Mouse (Mus musculus) stomach, embryonic 14.5 days (tissue): Measurements from ENCODE around the gene Atf4. TPM values are rescaled to one million over a fixed set of nuclear protein-coding genes. Genes with fewer than 3 reads are reported as not detected.

Experiments used
- ATAC-seq: fragments of 200-750 bp; cut with Nextera tagmentation; 2 replicates; pipeline ENCODE4 v1.8.0; 2017; ENCODE audit warnings: low read depth, moderate TSS enrichment; ENCODE audit not compliant: insufficient number of reproducible peaks, insufficient read depth, low FRiP score
- H3K27ac ChIP-seq: fragments of 300-500 bp; sonication (generic); 2 replicates; pipeline ENCODE4 v1.5.1; 2014; ENCODE audit warnings: mild to moderate bottlenecking, low read length, moderate library complexity, mixed read lengths
- H3K27me3 ChIP-seq: fragments of 300-500 bp; sonication (generic); 2 replicates; pipeline ENCODE4 v1.6.1; 2014; ENCODE audit warnings: low read length, control low read depth, mixed read lengths; ENCODE audit not compliant: control insufficient read depth, insufficient read depth
- H3K36me3 ChIP-seq: fragments of 300-500 bp; sonication (generic); 2 replicates; pipeline ENCODE4 v1.6.1; 2014; ENCODE audit warnings: mild to moderate bottlenecking, control low read depth, low read length, moderate library complexity, mixed read lengths; ENCODE audit not compliant: control insufficient read depth, insufficient read depth
- H3K4me1 ChIP-seq: fragments of 300-500 bp; sonication (generic); 2 replicates; pipeline ENCODE4 v1.6.1; 2014; ENCODE audit warnings: low read length, control low read depth, mixed read lengths; ENCODE audit not compliant: control insufficient read depth, insufficient read depth
- H3K4me2 ChIP-seq: fragments of 300-500 bp; sonication (generic); replicated peaks from 2 replicates; pipeline ENCODE4 v1.6.1; 2014; ENCODE audit warnings: low read depth, low read length, control low read depth
- H3K4me3 ChIP-seq: fragments of 300-500 bp; sonication (generic); 2 replicates; pipeline ENCODE4 v1.5.1; 2014; ENCODE audit warnings: low read depth, low read length, control low read depth
- H3K9ac ChIP-seq: fragments of 300-500 bp; sonication (generic); replicated peaks from 2 replicates; pipeline ENCODE4 v1.6.1; 2014; ENCODE audit warnings: low read depth, mild to moderate bottlenecking, control low read depth, low read length, moderate library complexity, mixed read lengths
- H3K9me3 ChIP-seq: fragments of 300-500 bp; sonication (generic); 2 replicates; pipeline ENCODE4 v1.6.1; 2016; ENCODE audit warnings: low read depth, low read length, control low read depth; ENCODE audit not compliant: control insufficient read depth
- WGBS: fragments of 180-500 bp; shearing (Covaris S2); extraction: QIAGEN DNeasy Blood & Tissue Kit; methylation state at CpG from one replicate; pipeline ENCODE4 v1.1.7; 2014; 5-methylcytosine and 5-hydroxymethylcytosine counted together
- polyA plus RNA-seq: library from polyadenylated mRNA; unstranded; fragments of >200 nt; fragmentation: Nextera tagmentation; extraction: Ambion mirVana; gene quantifications from 2 replicates; pipeline ENCODE4 v1.2.1, GENCODE M21; 2014

Atf4 gene
- polyA plus RNA-seq, 1 experiment from 2014 or later = 114 TPM

DNA sequence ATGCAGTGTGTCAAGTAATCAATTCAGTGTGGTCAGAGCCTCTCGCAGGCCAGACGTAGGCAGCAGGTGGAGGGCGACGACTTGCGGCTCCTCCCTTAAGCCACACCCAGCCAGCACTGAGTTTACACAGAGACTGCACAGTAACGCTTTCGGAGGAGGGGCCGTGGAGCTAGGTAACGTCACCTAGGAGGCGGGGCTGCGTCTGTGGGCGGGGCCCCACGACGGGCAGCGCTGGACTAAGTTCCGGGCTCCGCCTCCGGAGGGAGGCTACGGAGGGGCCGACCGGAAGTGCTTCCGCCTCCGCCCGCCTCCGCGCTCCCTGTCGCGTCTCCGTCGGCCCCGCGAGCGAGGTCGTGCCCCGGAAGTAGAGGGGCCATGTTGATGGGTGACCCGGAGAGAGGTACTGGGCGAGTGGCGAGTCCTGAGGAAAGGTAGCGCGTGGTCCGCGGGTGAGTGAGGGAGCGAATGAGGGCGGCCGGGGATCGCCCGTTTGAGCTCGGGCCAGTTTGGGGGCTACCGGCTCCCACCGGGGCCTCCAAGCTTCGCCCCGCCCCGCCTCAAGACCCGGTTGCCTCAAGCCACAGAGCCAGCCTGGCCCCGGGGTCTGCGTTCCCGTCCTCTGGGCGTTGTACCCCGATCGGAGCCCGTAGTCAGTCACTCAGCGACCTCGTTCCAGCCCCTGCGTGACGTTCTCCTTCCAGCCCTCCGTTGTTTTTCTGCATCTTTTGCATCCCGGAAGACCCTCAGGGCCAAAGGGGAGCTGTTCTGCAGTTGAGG lies 21.1 kb upstream of the Atf4 start, which contains the start of gene Mief1:
Mief1 (plus strand) TSS at position 286 of the 777 bp plus-strand sequence.
- Histone ChIP-seq H3K4me3 (peak within 1 kb of the TSS; percentile 87), H3K27ac (peak within 1 kb of the TSS; percentile 83)

DNA sequence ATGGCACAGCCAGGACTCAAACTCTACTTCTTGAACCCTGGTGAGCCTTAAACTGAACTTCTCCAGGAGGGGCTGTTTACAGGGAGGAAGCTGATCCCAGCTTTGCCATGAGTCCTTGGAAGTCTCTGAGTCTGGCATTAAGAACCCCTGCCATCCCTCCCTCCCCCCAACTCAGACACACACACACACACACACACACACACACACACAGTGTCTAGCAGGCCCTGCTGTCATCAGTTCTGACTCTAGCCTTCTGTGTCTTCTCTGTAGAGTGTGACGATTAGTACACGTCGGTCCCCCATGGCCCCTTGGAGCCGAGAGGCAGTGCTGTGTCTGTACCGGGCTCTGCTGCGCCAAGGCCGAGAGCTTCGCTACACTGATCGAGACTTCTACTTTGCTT lies 19.4 kb upstream of the Atf4 start, which contains the start of gene AC140267.1:
AC140267.1 (plus strand) TSS at position 301 of the 400 bp plus-strand sequence.
- H3K4me1 ChIP-seq = peaks cover 7% of the 10 kb centered on the region; the same call in 1 of the 2 replicates
- no peak for ATAC-seq
- H3K27ac ChIP-seq = no peak within 1 kb of the TSS
- peak within 1 kb of the TSS; percentile 84; the same call in 1 of the 2 replicates for H3K9ac ChIP-seq
- no peaks in the 10 kb centered on the region for H3K27me3 ChIP-seq
- peaks cover 34% of the 10 kb centered on the region for H3K36me3 ChIP-seq
- peak within 1 kb of the TSS; percentile 76 for H3K4me2 ChIP-seq
- H3K9me3 ChIP-seq = no peaks in the 10 kb centered on the region
- 94% methylated on average over 9 of the region's 9 CpGs for WGBS
- H3K4me3 ChIP-seq = peak within 1 kb of the TSS; percentile 87

More for the DNA sequence above, 21.1 kb upstream of the Atf4 start, which contains the start of gene Mief1:
- peak within 1 kb of the TSS; percentile 76 for H3K4me2 ChIP-seq
- no peaks in the 10 kb centered on the region for H3K9me3 ChIP-seq
- H3K4me1 ChIP-seq = peaks cover 7% of the 10 kb centered on the region; the same call in 1 of the 2 replicates
- peak within 1 kb of the TSS; percentile 84 for H3K9ac ChIP-seq
- under 1% methylated on average over 65 of the region's 67 CpGs for WGBS
- H3K27me3 ChIP-seq = no peaks in the 10 kb centered on the region
- H3K36me3 ChIP-seq = peaks cover 32% of the 10 kb centered on the region
- peak; percentile 98 for ATAC-seq

DNA sequence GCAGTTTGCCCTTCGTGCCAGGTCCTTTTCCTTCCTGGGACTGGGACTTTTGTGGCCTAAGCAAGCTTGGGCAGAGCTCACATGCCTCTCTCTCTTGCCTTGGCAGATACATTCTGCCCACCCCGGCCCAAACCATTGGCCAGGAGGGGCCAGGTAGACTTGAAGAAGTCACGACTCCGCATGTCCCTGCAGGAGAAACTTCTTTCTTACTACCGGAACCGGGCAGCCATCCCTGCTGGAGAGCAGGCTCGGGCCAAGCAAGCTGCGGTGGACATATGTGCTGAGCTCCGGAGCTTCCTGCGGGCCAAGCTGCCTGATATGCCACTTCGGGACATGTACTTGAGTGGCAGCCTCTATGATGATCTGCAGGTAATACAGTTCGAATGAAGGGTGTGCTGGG lies 6.8 kb upstream of the Atf4 start:
- H3K4me1 ChIP-seq = peaks cover 8% of the 10 kb centered on the region; the same call in 1 of the 2 replicates
- WGBS = 93% methylated on average over 12 of the region's 12 CpGs
- H3K9me3 ChIP-seq = no peaks in the 10 kb centered on the region
- H3K9ac ChIP-seq = no peak overlapping the region
- no peak for ATAC-seq
- no peak overlapping the region for H3K4me3 ChIP-seq
- H3K27me3 ChIP-seq = no peaks in the 10 kb centered on the region
- H3K4me2 ChIP-seq = no peak overlapping the region
- H3K36me3 ChIP-seq = peaks cover 79% of the 10 kb centered on the region
- no peak overlapping the region for H3K27ac ChIP-seq

GRCm38 (mm10) chr15:80248596-80248995 lies 6.4 kb upstream of the Atf4 start:
- peaks cover 11% of the 10 kb centered on the region; the same call in 1 of the 2 replicates for H3K4me1 ChIP-seq
- ATAC-seq = no peak
- no peak overlapping the region for H3K9ac ChIP-seq
- 95% methylated on average over 1 of the region's 1 CpGs for WGBS
- peaks cover 75% of the 10 kb centered on the region for H3K36me3 ChIP-seq
- no peak overlapping the region for H3K4me2 ChIP-seq
- no peaks in the 10 kb centered on the region for H3K27me3 ChIP-seq
- H3K4me3 ChIP-seq = no peak overlapping the region
- H3K27ac ChIP-seq = no peak overlapping the region
- H3K9me3 ChIP-seq = no peaks in the 10 kb centered on the region

GRCm38 (mm10) chr15:80249672-80250071 lies 5.3 kb upstream of the Atf4 start:
- H3K36me3 ChIP-seq = peaks cover 65% of the 10 kb centered on the region
- no peak for ATAC-seq
- no peak overlapping the region for H3K4me2 ChIP-seq

GRCm38 (mm10) chr15:80250586-80250985 lies 4.4 kb upstream of the Atf4 start:
- WGBS = 87% methylated on average over 6 of the region's 6 CpGs
- H3K9me3 ChIP-seq = no peaks in the 10 kb centered on the region
- H3K36me3 ChIP-seq = peaks cover 60% of the 10 kb centered on the region
- H3K4me3 ChIP-seq = no peak overlapping the region
- no peaks in the 10 kb centered on the region for H3K27me3 ChIP-seq
- no peak for ATAC-seq
- no peak overlapping the region for H3K27ac ChIP-seq
- no peak overlapping the region for H3K9ac ChIP-seq
- peaks cover 19% of the 10 kb centered on the region; the same call in 1 of the 2 replicates for H3K4me1 ChIP-seq
- H3K4me2 ChIP-seq = no peak overlapping the region

More at GRCm38 (mm10) chr15:80249672-80250071, 5.3 kb upstream of the Atf4 start:
- H3K9ac ChIP-seq = no peak overlapping the region
- no peak overlapping the region for H3K4me3 ChIP-seq
- no peak overlapping the region for H3K27ac ChIP-seq
- WGBS = 96% methylated on average over 10 of the region's 10 CpGs
- no peaks in the 10 kb centered on the region for H3K27me3 ChIP-seq
- H3K9me3 ChIP-seq = no peaks in the 10 kb centered on the region
- H3K4me1 ChIP-seq = peaks cover 19% of the 10 kb centered on the region; the same call in 1 of the 2 replicates

- H3K27ac ChIP-seq = peak overlapping the region; percentile 99
- 34% methylated on average over 2 of the region's 2 CpGs for WGBS
- no peaks in the 10 kb centered on the region for H3K9me3 ChIP-seq
- no peak for ATAC-seq
- H3K36me3 ChIP-seq = peaks cover 51% of the 10 kb centered on the region
- H3K4me1 ChIP-seq = peaks cover 29% of the 10 kb centered on the region
- H3K4me3 ChIP-seq = no peak overlapping the region
- no peak overlapping the region for H3K9ac ChIP-seq
- H3K4me2 ChIP-seq = peak overlapping the region; percentile 1; the same call in 1 of the 2 replicates
- H3K27me3 ChIP-seq = no peaks in the 10 kb centered on the region
These were observed 1.5 kb upstream of the Atf4 start for GRCm38 (mm10) chr15:80253530-80253929.

DNA sequence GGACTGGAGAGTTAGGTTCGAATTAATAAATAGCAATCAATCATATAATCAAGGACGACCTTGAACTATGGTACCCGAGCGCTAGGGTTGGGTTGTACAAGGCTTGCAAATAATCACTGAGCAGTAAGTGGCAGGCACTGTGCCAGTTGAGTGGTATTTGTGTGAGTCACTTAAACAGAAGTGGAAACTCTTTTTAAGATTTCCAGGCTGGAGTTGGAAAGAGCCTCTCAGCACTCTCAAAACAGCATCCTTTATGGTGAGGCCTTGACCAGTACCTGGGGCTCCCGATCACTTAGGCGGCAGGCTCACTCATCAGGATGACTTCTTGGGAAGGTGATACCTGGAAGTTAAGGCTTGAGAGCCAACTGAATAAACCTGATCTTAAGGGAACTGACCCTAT lies 777 bp upstream of the Atf4 start:
- 37% methylated on average over 6 of the region's 6 CpGs for WGBS
- H3K36me3 ChIP-seq = peaks cover 44% of the 10 kb centered on the region
- no peaks in the 10 kb centered on the region for H3K9me3 ChIP-seq
- H3K4me1 ChIP-seq = peaks cover 31% of the 10 kb centered on the region
- no peak for ATAC-seq
- H3K4me3 ChIP-seq = peak overlapping the region; percentile 100
- H3K27me3 ChIP-seq = no peaks in the 10 kb centered on the region
- peak overlapping the region; percentile 50 for H3K9ac ChIP-seq
- peak overlapping the region; percentile 79 for H3K4me2 ChIP-seq
- H3K27ac ChIP-seq = peak overlapping the region; percentile 99
